Mouse (Mus musculus): ENCODE measurements around the gene Ewsr1. TPM values are rescaled to one million over a fixed set of nuclear protein-coding genes. Genes with fewer than 3 reads are reported as not detected.

The Ewsr1 gene
- polyA plus RNA-seq, 1 experiment = 157 TPM

DNA sequence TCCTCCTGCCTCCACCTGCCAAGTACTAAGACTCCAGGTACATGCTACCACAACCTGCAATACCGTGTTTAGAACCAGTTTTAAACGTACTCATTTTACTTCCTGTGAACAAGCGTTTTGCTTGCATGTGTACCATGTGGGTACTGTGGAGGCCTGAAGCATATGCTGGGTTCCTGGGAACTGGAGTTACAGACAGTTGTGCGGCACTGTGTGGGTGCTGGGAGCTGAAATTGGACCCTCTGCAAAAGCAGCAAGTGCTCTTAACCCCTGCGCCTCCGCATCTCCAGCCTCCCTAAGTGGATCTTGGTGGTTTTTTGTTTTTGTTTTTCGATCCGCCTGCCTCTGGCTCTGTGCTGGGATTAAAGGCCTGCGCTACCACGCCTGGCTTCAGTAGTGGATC is 47.4 kb downstream of the Ewsr1 start:
- no peak for TF ChIP-seq E2F4 (IDR thresholded peaks at IDR 0.05; ENCODE audit: insufficient read depth)
- no peak for TF ChIP-seq USF1 (IDR thresholded peaks at IDR 0.05; ENCODE audit: low read depth)
- no peak for TF ChIP-seq MYOG (IDR thresholded peaks at IDR 0.05; ENCODE audit: control insufficient read depth in 1 of 3, insufficient read depth in 1 of 3, insufficient read length in 2 of 3, low read depth in 2 of 3)
- TF ChIP-seq CEBPB (IDR thresholded peaks at IDR 0.05; ENCODE audit: insufficient read depth, poor library complexity, severe bottlenecking) = no peak
- TF ChIP-seq TCF12 (IDR thresholded peaks at IDR 0.05; ENCODE audit: insufficient read depth, poor library complexity, severe bottlenecking) = no peak
- no peak for TF ChIP-seq MAX (IDR thresholded peaks at IDR 0.05; ENCODE audit: low read depth)
- TF ChIP-seq MYOD1 (IDR thresholded peaks at IDR 0.05; ENCODE audit: control insufficient read depth in 1 of 3, insufficient read length in 2 of 3, low read depth in 2 of 3) = no peak
- no peak for TF ChIP-seq REST (IDR thresholded peaks at IDR 0.05; ENCODE audit: insufficient read depth, insufficient read length)
- TF ChIP-seq POLR2A (IDR thresholded peaks at IDR 0.05; ENCODE audit: insufficient read length, low read depth) = no peak
- no peak for TF ChIP-seq SRF (IDR thresholded peaks at IDR 0.05; ENCODE audit: control insufficient read depth, insufficient read length, low read depth)
- no peak for TF ChIP-seq POLR2AphosphoS2 (IDR thresholded peaks at IDR 0.05; ENCODE audit: insufficient read length, low read depth)
- no peak for TF ChIP-seq TCF3 (IDR thresholded peaks at IDR 0.05; ENCODE audit: insufficient read length, low read depth)
- no peak overlapping the region for H3K4me2 ChIP-seq (ENCODE audit: low read depth)
- no peaks in the 10 kb centered on the region for H3K27me3 ChIP-seq (ENCODE audit: control insufficient read depth, insufficient read depth, insufficient read length)
- H3K79me2 ChIP-seq (ENCODE audit: control insufficient read depth, insufficient read depth) = no peaks in the 10 kb centered on the region
- no peak overlapping the region for H3K4me3 ChIP-seq
- H3ac ChIP-seq (ENCODE audit: control insufficient read depth, insufficient read length) = no peak overlapping the region
- no peaks in the 10 kb centered on the region for H3K36me3 ChIP-seq (ENCODE audit: control insufficient read depth, insufficient read depth)

- Histone ChIP-seq H3K36me3 (ENCODE audit: control insufficient read depth, insufficient read depth) (peaks cover 5% of the 10 kb centered on the region), H3K27me3 (ENCODE audit: control insufficient read depth, insufficient read depth, insufficient read length) (no peaks in the 10 kb centered on the region), H3K79me2 (ENCODE audit: control insufficient read depth, insufficient read depth) (no peaks in the 10 kb centered on the region), H3ac (ENCODE audit: control insufficient read depth, insufficient read length) (no peak overlapping the region), H3K4me2 (ENCODE audit: low read depth) (peak overlapping the region; percentile 3), H3K4me3 (no peak overlapping the region)
- TF ChIP-seq REST (IDR thresholded peaks at IDR 0.05; ENCODE audit: insufficient read depth, insufficient read length) (no peak), POLR2A (IDR thresholded peaks at IDR 0.05; ENCODE audit: insufficient read length, low read depth) (no peak), E2F4 (IDR thresholded peaks at IDR 0.05; ENCODE audit: insufficient read depth) (no peak), USF1 (IDR thresholded peaks at IDR 0.05; ENCODE audit: low read depth) (no peak), POLR2AphosphoS2 (IDR thresholded peaks at IDR 0.05; ENCODE audit: insufficient read length, low read depth) (no peak), MYOG (IDR thresholded peaks at IDR 0.05; ENCODE audit: control insufficient read depth in 1 of 3, insufficient read depth in 1 of 3, insufficient read length in 2 of 3, low read depth in 2 of 3) (no peak), TCF3 (IDR thresholded peaks at IDR 0.05; ENCODE audit: insufficient read length, low read depth) (no peak), TCF12 (IDR thresholded peaks at IDR 0.05; ENCODE audit: insufficient read depth, poor library complexity, severe bottlenecking) (no peak), MAX (IDR thresholded peaks at IDR 0.05; ENCODE audit: low read depth) (no peak), CEBPB (IDR thresholded peaks at IDR 0.05; ENCODE audit: insufficient read depth, poor library complexity, severe bottlenecking) (no peak), MYOD1 (IDR thresholded peaks at IDR 0.05; ENCODE audit: control insufficient read depth in 1 of 3, insufficient read length in 2 of 3, low read depth in 2 of 3) (no peak), SRF (IDR thresholded peaks at IDR 0.05; ENCODE audit: control insufficient read depth, insufficient read length, low read depth) (no peak)
Measured at GRCm38 (mm10) chr11:5046321-5046926, 52.6 kb downstream of the Ewsr1 start.

- H3K36me3 ChIP-seq (ENCODE audit: control insufficient read depth, insufficient read depth) = peaks cover 5% of the 10 kb centered on the region
- no peak overlapping the region for H3ac ChIP-seq (ENCODE audit: control insufficient read depth, insufficient read length)
Measured at GRCm38 (mm10) chr11:5042645-5043381, 56.3 kb downstream of the Ewsr1 start.

GRCm38 (mm10) chr11:5041144-5041780 is 57.8 kb downstream of the Ewsr1 start:
- TF ChIP-seq SRF (IDR thresholded peaks at IDR 0.05; ENCODE audit: control insufficient read depth, insufficient read length, low read depth) = no peak
- TF ChIP-seq TCF3 (IDR thresholded peaks at IDR 0.05; ENCODE audit: insufficient read length, low read depth) = no peak
- no peak for TF ChIP-seq POLR2A (IDR thresholded peaks at IDR 0.05; ENCODE audit: insufficient read length, low read depth)
- TF ChIP-seq CEBPB (IDR thresholded peaks at IDR 0.05; ENCODE audit: insufficient read depth, poor library complexity, severe bottlenecking) = no peak
- no peak for TF ChIP-seq REST (IDR thresholded peaks at IDR 0.05; ENCODE audit: insufficient read depth, insufficient read length)
- TF ChIP-seq POLR2AphosphoS2 (IDR thresholded peaks at IDR 0.05; ENCODE audit: insufficient read length, low read depth) = no peak
- no peak for TF ChIP-seq MYOD1 (IDR thresholded peaks at IDR 0.05; ENCODE audit: control insufficient read depth in 1 of 3, insufficient read length in 2 of 3, low read depth in 2 of 3)
- no peak for TF ChIP-seq USF1 (IDR thresholded peaks at IDR 0.05; ENCODE audit: low read depth)
- no peak for TF ChIP-seq E2F4 (IDR thresholded peaks at IDR 0.05; ENCODE audit: insufficient read depth)
- no peak for TF ChIP-seq MAX (IDR thresholded peaks at IDR 0.05; ENCODE audit: low read depth)
- no peak for TF ChIP-seq TCF12 (IDR thresholded peaks at IDR 0.05; ENCODE audit: insufficient read depth, poor library complexity, severe bottlenecking)
- TF ChIP-seq MYOG (IDR thresholded peaks at IDR 0.05; ENCODE audit: control insufficient read depth in 1 of 3, insufficient read depth in 1 of 3, insufficient read length in 2 of 3, low read depth in 2 of 3) = no peak
- Histone ChIP-seq H3K27me3 (ENCODE audit: control insufficient read depth, insufficient read depth, insufficient read length) (no peaks in the 10 kb centered on the region), H3ac (ENCODE audit: control insufficient read depth, insufficient read length) (no peak overlapping the region), H3K4me2 (ENCODE audit: low read depth) (no peak overlapping the region), H3K4me3 (no peak overlapping the region), H3K36me3 (ENCODE audit: control insufficient read depth, insufficient read depth) (peaks cover 11% of the 10 kb centered on the region), H3K79me2 (ENCODE audit: control insufficient read depth, insufficient read depth) (no peaks in the 10 kb centered on the region)

More at GRCm38 (mm10) chr11:5042645-5043381, 56.3 kb downstream of the Ewsr1 start:
- TF ChIP-seq MYOG (IDR thresholded peaks at IDR 0.05; ENCODE audit: control insufficient read depth in 1 of 3, insufficient read depth in 1 of 3, insufficient read length in 2 of 3, low read depth in 2 of 3) (no peak), POLR2AphosphoS2 (IDR thresholded peaks at IDR 0.05; ENCODE audit: insufficient read length, low read depth) (no peak), MYOD1 (IDR thresholded peaks at IDR 0.05; ENCODE audit: control insufficient read depth in 1 of 3, insufficient read length in 2 of 3, low read depth in 2 of 3) (no peak), TCF3 (IDR thresholded peaks at IDR 0.05; ENCODE audit: insufficient read length, low read depth) (no peak), TCF12 (IDR thresholded peaks at IDR 0.05; ENCODE audit: insufficient read depth, poor library complexity, severe bottlenecking) (no peak), E2F4 (IDR thresholded peaks at IDR 0.05; ENCODE audit: insufficient read depth) (no peak), CEBPB (IDR thresholded peaks at IDR 0.05; ENCODE audit: insufficient read depth, poor library complexity, severe bottlenecking) (no peak), MAX (IDR thresholded peaks at IDR 0.05; ENCODE audit: low read depth) (no peak), POLR2A (IDR thresholded peaks at IDR 0.05; ENCODE audit: insufficient read length, low read depth) (no peak), SRF (IDR thresholded peaks at IDR 0.05; ENCODE audit: control insufficient read depth, insufficient read length, low read depth) (no peak), USF1 (IDR thresholded peaks at IDR 0.05; ENCODE audit: low read depth) (no peak), REST (IDR thresholded peaks at IDR 0.05; ENCODE audit: insufficient read depth, insufficient read length) (no peak)
- H3K79me2 ChIP-seq (ENCODE audit: control insufficient read depth, insufficient read depth) = no peaks in the 10 kb centered on the region
- no peak overlapping the region for H3K4me3 ChIP-seq
- no peaks in the 10 kb centered on the region for H3K27me3 ChIP-seq (ENCODE audit: control insufficient read depth, insufficient read depth, insufficient read length)
- H3K4me2 ChIP-seq (ENCODE audit: low read depth) = no peak overlapping the region
